Mouse (Mus musculus) small intestine, adult 2 months (tissue): ENCODE measurements at regions not wholly inside any gene's neighbourhood (a gene's known extent, or its start where the extent isn't known, plus 50 kb on each side); places are given as distances from the start of the nearest gene placed in this dataset.

Experiments
- H3K27ac ChIP-seq: fragments of 200-500 bp; 2 replicates; pipeline ENCODE4 v1.5.1; 2012; ENCODE audit warnings: low read depth, low read length, control low read depth, inconsistent platforms; ENCODE audit not compliant: insufficient read depth
- H3K27me3 ChIP-seq: fragments of 200-500 bp; 2 replicates; pipeline ENCODE4 v1.6.1; 2012; ENCODE audit warnings: mild to moderate bottlenecking, moderate library complexity, low read length, inconsistent platforms; ENCODE audit not compliant: control insufficient read depth, insufficient read depth
- H3K36me3 ChIP-seq: fragments of 200-500 bp; 2 replicates; pipeline ENCODE4 v1.6.1; 2012; ENCODE audit warnings: mild to moderate bottlenecking, low read length, control low read depth, inconsistent platforms; ENCODE audit not compliant: control insufficient read depth, insufficient read depth
- H3K4me1 ChIP-seq: fragments of 200-500 bp; 2 replicates; pipeline ENCODE4 v1.6.1; 2012; ENCODE audit warnings: low read length, inconsistent platforms, mixed read lengths; ENCODE audit not compliant: control insufficient read depth, insufficient read depth, insufficient read length
- H3K4me3 ChIP-seq: fragments of 200-500 bp; 2 replicates; pipeline ENCODE4 v1.5.1; 2012; ENCODE audit warnings: low read depth, mild to moderate bottlenecking, control low read depth, inconsistent platforms, low read length, moderate library complexity
- CTCF ChIP-seq: fragments of 200-500 bp; IDR thresholded peaks from 2 replicates; pipeline ENCODE4 v1.5.1; 2012; ENCODE audit warnings: low read depth, mild to moderate bottlenecking, control low read depth, inconsistent platforms, low read length, moderate library complexity, mixed read lengths; ENCODE audit not compliant: insufficient replicate concordance, insufficient read length; ENCODE audit errors: extremely low read depth
- POLR2A ChIP-seq: fragments of 200-500 bp; IDR thresholded peaks from 2 replicates; pipeline ENCODE4 v1.6.1; 2012; ENCODE audit warnings: low read depth, mild to moderate bottlenecking, control low read depth, inconsistent platforms, low read length, moderate library complexity
- WGBS: fragments of 180-500 bp; shearing (Covaris S2); methylation state at CpG from one replicate; pipeline ENCODE4 v1.1.7; 2018; 5-methylcytosine and 5-hydroxymethylcytosine counted together

- H3K36me3 ChIP-seq = no peaks in the 10 kb centered on the region
- no peaks in the 10 kb centered on the region for H3K4me1 ChIP-seq
- 65% methylated on average over 12 of the region's 12 CpGs for WGBS
- no peaks in the 10 kb centered on the region for H3K27me3 ChIP-seq
- no peak for TF ChIP-seq POLR2A
- no peak for TF ChIP-seq CTCF
- H3K4me3 ChIP-seq = no peak overlapping the region
- H3K27ac ChIP-seq = no peak overlapping the region
These were observed 164.3 kb upstream of the Foxd3 start for GRCm38 (mm10) chr4:99491536-99492514.

GRCm38 (mm10) chr4:99503221-99503744 is 152.8 kb upstream of the Foxd3 start:
- Histone ChIP-seq H3K4me1 (no peaks in the 10 kb centered on the region), H3K27me3 (no peaks in the 10 kb centered on the region; the same call in 1 of the 2 replicates), H3K4me3 (no peak overlapping the region), H3K36me3 (no peaks in the 10 kb centered on the region), H3K27ac (no peak overlapping the region)
- TF ChIP-seq POLR2A (no peak), CTCF (no peak)
- WGBS = 38% methylated on average over 10 of the region's 10 CpGs

DNA sequence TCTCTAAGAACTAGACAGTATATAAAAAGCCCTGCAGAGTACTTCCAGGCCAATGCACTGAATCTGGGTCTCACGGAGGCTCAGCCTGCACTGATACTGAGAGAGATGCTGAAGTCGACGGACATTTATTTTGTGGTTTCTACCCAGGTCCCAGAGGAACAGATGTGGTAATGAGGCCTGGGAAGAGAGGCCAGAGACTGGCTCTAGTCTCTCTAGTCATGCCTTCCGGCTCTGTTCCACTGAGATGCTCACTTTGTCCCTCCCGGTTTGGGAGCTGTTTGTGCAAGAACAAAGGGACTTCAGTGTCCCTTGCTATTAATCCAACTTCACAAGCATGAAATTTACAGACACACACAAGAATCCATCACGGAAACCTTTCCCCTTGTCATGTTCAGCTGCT is 144.1 kb upstream of the Foxd3 start:
- no peaks in the 10 kb centered on the region for H3K4me1 ChIP-seq
- no peak for TF ChIP-seq POLR2A
- TF ChIP-seq CTCF = no peak
- H3K4me3 ChIP-seq = no peak overlapping the region
- no peaks in the 10 kb centered on the region for H3K36me3 ChIP-seq
- no peak overlapping the region for H3K27ac ChIP-seq
- no peaks in the 10 kb centered on the region for H3K27me3 ChIP-seq
- 84% methylated on average over 6 of the region's 6 CpGs for WGBS

DNA sequence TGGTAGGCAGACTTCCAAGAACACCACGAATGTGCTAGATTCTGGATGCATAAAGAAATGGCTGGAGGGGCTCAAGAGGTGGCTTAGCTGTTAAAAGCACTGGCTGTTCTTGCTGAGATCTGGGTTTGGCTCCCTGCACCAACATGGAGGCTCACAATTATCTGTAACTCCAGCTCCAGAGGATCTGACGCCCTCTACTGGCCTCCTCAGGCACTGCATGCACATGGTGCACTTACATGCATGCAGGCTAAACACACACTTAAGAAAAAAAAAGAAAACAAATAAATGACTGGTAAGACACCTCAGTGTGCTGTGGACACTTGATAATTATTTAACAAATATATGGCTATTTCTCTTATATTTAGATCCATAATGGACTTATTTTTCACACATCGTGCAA is 139.2 kb upstream of the Foxd3 start:
- Histone ChIP-seq H3K27ac (no peak overlapping the region), H3K4me1 (no peaks in the 10 kb centered on the region), H3K27me3 (no peaks in the 10 kb centered on the region), H3K4me3 (no peak overlapping the region), H3K36me3 (no peaks in the 10 kb centered on the region)
- 77% methylated on average over 3 of the region's 3 CpGs for WGBS
- TF ChIP-seq CTCF = no peak
- no peak for TF ChIP-seq POLR2A

GRCm38 (mm10) chr4:99527441-99527840 is 128.7 kb upstream of the Foxd3 start:
- Histone ChIP-seq H3K27ac (no peak overlapping the region), H3K4me1 (no peaks in the 10 kb centered on the region), H3K4me3 (no peak overlapping the region), H3K27me3 (no peaks in the 10 kb centered on the region), H3K36me3 (no peaks in the 10 kb centered on the region)
- 91% methylated on average over 12 of the region's 12 CpGs for WGBS
- TF ChIP-seq POLR2A (no peak), CTCF (no peak)

DNA sequence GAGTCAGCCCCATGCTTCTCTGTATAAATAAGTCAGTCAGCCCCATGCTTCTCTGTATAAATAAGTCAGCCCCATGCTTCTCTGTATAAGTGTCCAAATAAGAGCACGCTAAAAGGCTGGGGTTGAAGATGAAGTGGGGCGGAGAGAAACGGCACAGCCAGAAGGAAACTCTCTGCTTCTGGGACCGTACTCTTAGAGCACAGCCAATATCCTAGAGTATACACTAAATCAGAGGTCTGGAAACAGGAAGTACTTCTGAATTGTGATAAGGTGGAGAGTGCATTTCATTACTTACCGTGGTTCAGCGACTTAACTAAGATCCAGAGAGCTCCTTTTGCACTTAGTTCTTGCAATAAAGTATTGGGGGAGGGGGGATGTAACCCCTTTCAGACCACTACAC is 112.1 kb upstream of the Foxd3 start:
- Histone ChIP-seq H3K4me1 (no peaks in the 10 kb centered on the region), H3K27me3 (no peaks in the 10 kb centered on the region), H3K36me3 (no peaks in the 10 kb centered on the region), H3K4me3 (no peak overlapping the region), H3K27ac (no peak overlapping the region)
- WGBS = 60% methylated on average over 6 of the region's 6 CpGs
- no peak for TF ChIP-seq POLR2A
- no peak for TF ChIP-seq CTCF

DNA sequence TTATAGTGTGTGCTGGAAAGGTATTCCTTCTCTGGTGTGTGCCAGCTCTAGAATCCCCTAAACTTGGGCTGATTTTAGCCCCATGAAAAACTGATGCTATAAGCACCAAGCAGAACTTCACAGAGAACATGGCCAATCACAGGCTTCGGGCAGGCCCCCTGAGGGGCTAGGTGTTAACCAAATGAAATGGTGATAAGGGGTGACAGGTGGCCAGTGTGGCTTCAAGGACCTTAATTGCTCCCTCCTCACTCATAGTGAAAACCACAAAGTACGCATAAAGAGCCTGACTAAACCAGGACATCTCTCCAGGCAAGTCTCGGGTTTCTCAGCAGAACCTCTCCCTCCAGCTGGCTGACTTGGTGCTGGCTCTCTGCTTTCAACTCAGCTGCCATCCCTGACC is 110.4 kb upstream of the Foxd3 start:
- H3K27me3 ChIP-seq = no peaks in the 10 kb centered on the region
- TF ChIP-seq CTCF (no peak), POLR2A (no peak)
- WGBS = 28% methylated on average over 3 of the region's 3 CpGs

More for the DNA sequence above, 110.4 kb upstream of the Foxd3 start:
- no peak overlapping the region for H3K27ac ChIP-seq
- no peak overlapping the region for H3K4me3 ChIP-seq
- H3K4me1 ChIP-seq = no peaks in the 10 kb centered on the region
- H3K36me3 ChIP-seq = no peaks in the 10 kb centered on the region
